Mouse (Mus musculus) hindbrain, embryonic 14.5 days (tissue): ENCODE measurements at regions not wholly inside any gene's neighbourhood (a gene's known extent, or its start where the extent isn't known, plus 50 kb on each side); places are given as distances from the start of the nearest gene placed in this dataset.

Source experiments
- ATAC-seq: fragments of 200-750 bp; cut with Nextera tagmentation; 2 replicates; pipeline ENCODE4 v1.8.0; 2017; ENCODE audit warnings: moderate number of reproducible peaks, mild to moderate bottlenecking, moderate TSS enrichment, moderate library complexity; ENCODE audit not compliant: low FRiP score
- DNase-seq: peaks from one replicate; pipeline ENCODE4 v3.0.0-alpha.2; 2015; ENCODE audit warnings: low spot score
- H3K27ac ChIP-seq: fragments of 300-500 bp; sonication (generic); 2 replicates; pipeline ENCODE4 v1.5.1; 2014; ENCODE audit warnings: mild to moderate bottlenecking, moderate library complexity
- H3K27me3 ChIP-seq: fragments of 300-500 bp; sonication (generic); 2 replicates; pipeline ENCODE4 v1.6.1; 2014; ENCODE audit warnings: mild to moderate bottlenecking, low read length, mixed read lengths; ENCODE audit not compliant: control insufficient read depth, insufficient read depth
- H3K36me3 ChIP-seq: fragments of 300-500 bp; sonication (generic); replicated peaks from 2 replicates; pipeline ENCODE4 v1.6.1; 2014; ENCODE audit not compliant: control insufficient read depth, insufficient read depth
- H3K4me1 ChIP-seq: fragments of 300-500 bp; sonication (generic); replicated peaks from 2 replicates; pipeline ENCODE4 v1.6.1; 2014; ENCODE audit warnings: antibody characterized with exemption, low read length, mixed read lengths; ENCODE audit not compliant: control insufficient read depth, insufficient read depth
- H3K4me2 ChIP-seq: fragments of 300-500 bp; sonication (generic); replicated peaks from 2 replicates; pipeline ENCODE4 v1.6.1; 2014; ENCODE audit warnings: mild to moderate bottlenecking, moderate library complexity
- H3K4me3 ChIP-seq: fragments of 300-500 bp; sonication (generic); replicated peaks from 2 replicates; pipeline ENCODE4 v1.5.1; 2014; ENCODE audit warnings: mild to moderate bottlenecking, low read length
- H3K9ac ChIP-seq: fragments of 300-500 bp; sonication (generic); 2 replicates; pipeline ENCODE4 v1.6.1; 2014
- H3K9me3 ChIP-seq: fragments of 300-500 bp; sonication (generic); 2 replicates; pipeline ENCODE4 v1.6.1; 2016; ENCODE audit warnings: low read length; ENCODE audit not compliant: control insufficient read depth
- WGBS: fragments of 180-500 bp; shearing (Covaris S2); extraction: QIAGEN DNeasy Blood & Tissue Kit; methylation state at CpG from one replicate; pipeline ENCODE4 v1.1.7; 2014; 5-methylcytosine and 5-hydroxymethylcytosine counted together

DNA sequence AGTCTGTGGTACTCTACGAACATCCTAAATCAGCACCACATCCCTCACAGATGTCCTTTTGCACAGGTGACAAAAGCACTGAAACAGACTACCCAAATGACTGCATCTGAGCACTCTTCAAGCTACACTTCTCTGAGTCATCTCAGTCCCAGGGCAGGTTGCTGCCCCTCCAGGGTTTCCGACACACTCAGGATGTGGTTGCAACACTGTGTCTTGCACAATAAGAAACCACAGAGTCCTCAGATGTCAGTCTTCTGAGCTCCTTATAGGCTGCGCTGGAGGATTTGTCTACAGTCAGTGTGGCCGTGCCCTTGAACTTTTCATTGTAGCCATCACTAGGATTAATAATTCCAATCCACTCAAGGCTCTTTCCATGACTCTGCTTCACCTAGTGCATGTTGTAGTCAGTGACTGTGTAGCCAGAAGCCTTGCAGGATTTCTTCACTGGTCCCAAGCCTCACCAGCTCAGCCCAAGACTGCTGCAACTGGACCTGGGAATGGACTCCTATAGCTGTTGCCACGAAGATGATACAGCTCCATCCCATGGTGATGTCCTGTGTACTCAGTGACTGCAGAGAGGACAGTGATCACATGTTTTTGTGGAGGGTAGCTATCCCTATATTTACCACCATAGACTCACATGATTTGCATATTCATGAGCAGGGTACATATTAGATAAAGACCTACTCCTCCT is 1103.3 kb upstream of the Tenm3 start:
- Histone ChIP-seq H3K4me2 (no peak overlapping the region), H3K27me3 (no peaks in the 10 kb centered on the region), H3K9ac (no peak overlapping the region), H3K9me3 (no peaks in the 10 kb centered on the region), H3K36me3 (no peaks in the 10 kb centered on the region), H3K4me3 (no peak overlapping the region), H3K4me1 (no peaks in the 10 kb centered on the region), H3K27ac (no peak overlapping the region)
- no peak for DNase-seq
- WGBS = 91% methylated on average over 5 of the region's 5 CpGs
- no peak for ATAC-seq

GRCm38 (mm10) chr8:49932124-49932523 is 1088.4 kb upstream of the Tenm3 start:
- Histone ChIP-seq H3K36me3 (no peaks in the 10 kb centered on the region), H3K4me2 (no peak overlapping the region), H3K9ac (no peak overlapping the region), H3K27me3 (no peaks in the 10 kb centered on the region), H3K4me1 (no peaks in the 10 kb centered on the region), H3K4me3 (no peak overlapping the region), H3K27ac (no peak overlapping the region), H3K9me3 (no peaks in the 10 kb centered on the region)
- no peak for ATAC-seq
- 89% methylated on average over 6 of the region's 6 CpGs for WGBS
- no peak for DNase-seq

DNA sequence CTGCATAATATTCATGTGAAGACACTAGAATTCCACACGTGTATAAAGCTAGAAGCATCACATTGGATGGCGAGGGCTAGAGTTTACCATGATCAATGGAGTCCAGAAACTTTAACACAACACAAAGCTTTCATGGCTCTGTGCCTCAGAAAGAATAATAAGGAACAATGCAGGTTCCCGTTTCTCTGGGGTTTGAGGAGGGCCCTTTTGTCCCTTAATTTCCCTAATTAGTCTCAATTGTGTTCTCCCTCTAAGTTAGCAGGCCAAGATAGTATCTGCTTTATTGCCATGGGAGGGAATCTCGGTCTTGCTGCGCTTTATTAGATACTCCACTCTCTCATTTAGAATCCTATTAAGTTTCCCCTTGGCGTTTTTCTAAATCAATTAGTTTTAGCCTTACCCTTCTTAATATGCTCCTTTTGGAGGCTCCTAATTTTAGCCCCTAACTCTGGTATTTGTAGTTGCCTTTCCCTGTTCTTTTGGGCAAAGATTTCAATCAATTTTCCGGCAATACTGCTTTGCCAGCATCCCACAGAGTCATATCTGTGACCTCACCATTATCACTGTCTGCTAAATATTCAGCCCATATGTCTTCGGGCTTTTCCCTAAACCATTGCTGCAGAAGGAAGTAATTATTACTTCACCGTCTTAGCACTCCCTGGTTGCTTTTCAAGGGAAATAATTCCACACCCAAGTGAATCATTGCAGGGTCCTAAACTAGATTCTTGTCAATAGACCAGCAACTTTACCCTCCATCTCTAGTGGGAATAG is 1082.8 kb upstream of the Tenm3 start:
- H3K9me3 ChIP-seq = no peaks in the 10 kb centered on the region
- peak; percentile 48; the same call in 1 of the 2 replicates for ATAC-seq

DNA sequence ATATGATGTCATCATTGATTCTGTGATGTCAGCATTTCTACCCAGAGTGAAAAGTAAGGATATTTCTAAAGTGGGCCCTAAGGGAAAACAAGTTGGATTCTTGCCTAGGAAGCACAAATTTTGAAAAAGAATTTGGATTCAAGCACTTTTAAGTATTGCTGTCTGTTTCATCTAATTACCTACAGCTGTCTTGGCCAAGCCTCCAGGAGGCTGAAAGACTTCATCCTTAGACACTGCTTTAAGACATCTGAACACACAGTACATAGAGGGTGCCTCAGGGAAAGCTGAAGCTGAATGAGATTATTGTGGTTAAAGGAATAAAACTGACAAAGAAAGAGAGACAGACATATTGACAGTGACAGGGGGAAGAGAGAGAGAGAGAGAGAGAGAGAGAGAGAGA is 1061.3 kb upstream of the Tenm3 start:
- no peak for DNase-seq
- H3K9ac ChIP-seq = no peak overlapping the region
- no peaks in the 10 kb centered on the region for H3K36me3 ChIP-seq
- no peaks in the 10 kb centered on the region for H3K9me3 ChIP-seq
- H3K4me1 ChIP-seq = peaks cover 12% of the 10 kb centered on the region; the same call in 1 of the 2 replicates
- H3K4me3 ChIP-seq = no peak overlapping the region
- ATAC-seq = no peak
- no peaks in the 10 kb centered on the region for H3K27me3 ChIP-seq
- no peak overlapping the region for H3K27ac ChIP-seq
- H3K4me2 ChIP-seq = no peak overlapping the region

More for the DNA sequence above, 1082.8 kb upstream of the Tenm3 start:
- 20% methylated on average over 9 of the region's 9 CpGs for WGBS
- Histone ChIP-seq H3K27me3 (no peaks in the 10 kb centered on the region), H3K4me3 (no peak overlapping the region), H3K4me1 (peaks cover 8% of the 10 kb centered on the region; the same call in 1 of the 2 replicates), H3K27ac (0 out of 2 replicates have a peak overlapping the region, but pooled peaks have one; percentile 22), H3K9ac (no peak overlapping the region), H3K4me2 (no peak overlapping the region), H3K36me3 (no peaks in the 10 kb centered on the region)
- no peak for DNase-seq

DNA sequence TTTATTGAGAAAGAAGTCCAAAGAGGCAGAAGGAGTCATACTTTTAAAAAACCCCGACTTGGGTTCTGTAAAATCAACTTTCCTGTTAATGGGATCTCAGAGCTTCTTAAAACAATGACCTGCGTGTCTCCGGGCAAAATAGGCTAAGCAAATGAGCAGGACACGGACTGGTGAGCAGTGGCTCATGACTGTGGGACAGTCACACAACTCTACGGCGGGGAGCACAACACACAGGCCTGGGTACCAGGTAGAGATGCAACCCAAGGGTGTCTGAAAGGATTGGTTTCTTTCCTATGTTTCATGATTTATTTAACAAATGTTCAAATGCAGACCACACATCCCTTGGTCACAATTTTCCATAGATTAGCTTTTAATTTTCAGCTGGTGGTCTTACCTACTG is 1058.3 kb upstream of the Tenm3 start:
- H3K27ac ChIP-seq = no peak overlapping the region
- H3K36me3 ChIP-seq = no peaks in the 10 kb centered on the region
- DNase-seq = no peak
- no peak overlapping the region for H3K9ac ChIP-seq
- no peak overlapping the region for H3K4me3 ChIP-seq
- H3K4me1 ChIP-seq = peaks cover 12% of the 10 kb centered on the region; the same call in 1 of the 2 replicates
- no peak for ATAC-seq
- H3K27me3 ChIP-seq = no peaks in the 10 kb centered on the region
- 46% methylated on average over 6 of the region's 6 CpGs for WGBS
- H3K4me2 ChIP-seq = peak overlapping the region; percentile 1; the same call in 1 of the 2 replicates
- H3K9me3 ChIP-seq = no peaks in the 10 kb centered on the region

DNA sequence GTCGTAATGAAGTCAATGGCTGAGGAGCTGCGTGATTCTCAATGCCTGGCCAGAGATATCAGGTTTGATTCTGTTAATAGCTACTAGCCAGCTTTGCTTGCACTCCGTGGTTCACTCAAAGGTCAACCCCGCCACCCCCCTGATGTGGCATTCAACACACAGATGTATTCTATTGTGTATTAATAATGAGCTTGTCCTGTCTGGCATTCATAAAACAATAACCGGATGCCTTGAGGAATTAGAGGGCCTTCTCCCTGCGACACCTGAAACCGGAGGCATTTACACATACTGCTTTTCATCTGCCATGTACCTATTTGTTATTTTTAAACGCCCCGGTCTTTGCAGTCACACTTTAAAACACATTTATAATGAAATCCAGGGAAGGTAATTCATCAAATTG is 1057.8 kb upstream of the Tenm3 start:
- Histone ChIP-seq H3K27me3 (no peaks in the 10 kb centered on the region), H3K4me1 (peaks cover 12% of the 10 kb centered on the region; the same call in 1 of the 2 replicates), H3K4me3 (no peak overlapping the region), H3K9me3 (no peaks in the 10 kb centered on the region), H3K9ac (no peak overlapping the region), H3K36me3 (no peaks in the 10 kb centered on the region), H3K27ac (no peak overlapping the region), H3K4me2 (peak overlapping the region; percentile 1; the same call in 1 of the 2 replicates)
- DNase-seq = no peak
- WGBS = 17% methylated on average over 9 of the region's 9 CpGs
- ATAC-seq = no peak
